In the genomic region with DNA sequence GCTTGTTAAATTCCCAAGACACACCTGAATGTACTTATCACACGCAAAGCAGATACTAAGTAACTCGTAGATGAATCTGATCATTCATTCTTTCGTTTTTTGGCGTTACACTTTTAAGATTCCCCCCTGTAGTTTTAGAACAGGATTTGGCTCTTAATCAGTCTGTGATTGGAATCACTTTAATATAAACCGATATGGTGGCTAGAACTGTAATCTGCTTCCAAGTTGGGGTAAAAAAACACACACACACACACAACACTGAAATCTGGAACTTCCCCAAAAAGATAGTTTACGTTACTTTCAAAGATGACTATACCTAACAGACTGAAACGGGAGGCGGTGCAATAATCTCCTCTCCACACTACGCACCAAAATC, we compare ENCODE assay signal across 8 mouse cellular contexts. TPM values are rescaled to one million over a fixed set of nuclear protein-coding genes. Genes with fewer than 3 reads are reported as not detected.
A peak's percentile ranks its signal among the peaks of the same experiment; 100 is the strongest.
DNase-seq lines count a peak whose midpoint lies in the region; ATAC-seq and TF ChIP-seq lines count a peak whose summit lies in the region.

No protein-coding gene starts in this region.

- H3K4me1 ChIP-seq in heart, embryonic 11.5 days (ENCODE audit: control insufficient read depth, insufficient read depth, low read length) = no peaks in the 10 kb centered on the region; the same call in 1 of the 2 replicates
- peaks cover 49% of the 10 kb centered on the region for H3K4me1 ChIP-seq in E14TG2a.4 (replicated peaks; ENCODE audit: low read depth, low read length)
- peaks cover 7% of the 10 kb centered on the region; the same call in 1 of the 2 replicates for H3K4me1 ChIP-seq in forebrain, postnatal 0 days (ENCODE audit: insufficient read depth)

- H3K4me3 ChIP-seq in heart, embryonic 11.5 days (ENCODE audit: low read depth, low read length) = peak overlapping the region; percentile 87
- H3K4me3 ChIP-seq in E14TG2a.4 (replicated peaks; ENCODE audit: low read length) (peak overlapping the region; percentile 94), macrophage (ENCODE audit: inconsistent target) (peak overlapping the region; percentile 98)
- peak overlapping the region; percentile 95 for H3K4me3 ChIP-seq in forebrain, postnatal 0 days (ENCODE audit: low read depth, low read length)

- TF ChIP-seq CTCF in E14TG2a.4 (conservative IDR thresholded peaks at IDR 0.05; ENCODE audit: low read length) = no peak
- TF ChIP-seq CTCF in forebrain, postnatal 0 days (IDR thresholded peaks at IDR 0.05; ENCODE audit: low read depth) = no peak

- no peaks in the 10 kb centered on the region for H3K9me3 ChIP-seq in heart, embryonic 11.5 days (replicated peaks; ENCODE audit: control insufficient read depth, low read length)
- H3K9me3 ChIP-seq in E14TG2a.4 (ENCODE audit: low read length) = no peaks in the 10 kb centered on the region
- no peaks in the 10 kb centered on the region for H3K9me3 ChIP-seq in forebrain, postnatal 0 days (ENCODE audit: low read length)

- no peak for ATAC-seq in heart, embryonic 11.5 days (replicated peaks; ENCODE audit: insufficient number of reproducible peaks, low FRiP score, low TSS enrichment)
- ATAC-seq in forebrain, postnatal 0 days = no peak

- peak overlapping the region; percentile 95 for H3K9ac ChIP-seq in heart, embryonic 11.5 days (ENCODE audit: low read depth, low read length)
- H3K9ac ChIP-seq in forebrain, postnatal 0 days = peak overlapping the region; percentile 97

- DNase-seq in heart, adult 8-10 months (ENCODE audit: low spot score) = no peak
- DNase-seq in forebrain, postnatal 0 days = no peak
- DNase-seq in cerebellum, adult 11 months = no peak
- DNase-seq in ovary, postnatal 36 days (ENCODE audit: low spot score) = no peak
- no peak for DNase-seq in T-cell, adult 2 months (ENCODE audit: low spot score)

- H3K27ac ChIP-seq in heart, embryonic 11.5 days (ENCODE audit: low read depth, low read length) = peak overlapping the region; percentile 79; the same call in 1 of the 2 replicates
- no peak overlapping the region for H3K27ac ChIP-seq in forebrain, postnatal 0 days (ENCODE audit: low read depth, low read length)
- peak overlapping the region; percentile 81 for H3K27ac ChIP-seq in macrophage

- H3K27me3 ChIP-seq in heart, embryonic 11.5 days (ENCODE audit: control insufficient read depth, insufficient read depth, low read length) = no peaks in the 10 kb centered on the region
- H3K27me3 ChIP-seq in E14TG2a.4 (ENCODE audit: insufficient read depth, low read length) = no peaks in the 10 kb centered on the region
- no peaks in the 10 kb centered on the region for H3K27me3 ChIP-seq in forebrain, postnatal 0 days (ENCODE audit: insufficient read depth, low read length)

- 17% methylated on average over 9 of the region's 9 CpGs for WGBS in heart, embryonic 11.5 days (ENCODE audit: insufficient replicate concordance)
- WGBS in forebrain, postnatal 0 days = 24% methylated on average over 9 of the region's 9 CpGs
- 6% methylated on average over 9 of the region's 9 CpGs for WGBS in macrophage (ENCODE audit: missing documents)

- H3K4me2 ChIP-seq in heart, embryonic 11.5 days = peak overlapping the region; percentile 74
- H3K4me2 ChIP-seq in forebrain, postnatal 0 days (ENCODE audit: low read depth) = peak overlapping the region; percentile 73

- 0 out of 2 replicates have a peak, but pooled peaks cover 2% of the 10 kb centered on the region for H3K36me3 ChIP-seq in heart, embryonic 11.5 days (ENCODE audit: control insufficient read depth, insufficient read depth, low read length)
- peaks cover 21% of the 10 kb centered on the region for H3K36me3 ChIP-seq in E14TG2a.4 (ENCODE audit: insufficient read depth, low read length)
- no peaks in the 10 kb centered on the region for H3K36me3 ChIP-seq in forebrain, postnatal 0 days (ENCODE audit: insufficient read depth)
- H3K36me3 ChIP-seq in macrophage (ENCODE audit: inconsistent target) = no peaks in the 10 kb centered on the region

- H3K79me2 ChIP-seq in macrophage (ENCODE audit: inconsistent target) = peaks cover 61% of the 10 kb centered on the region

RNA-seq across cellular contexts. Expression of a gene that starts 0.8 kb away (rescaled TPM):
- 50.7 and 56.6 TPM in 2 replicates for polyA plus RNA-seq in heart, embryonic 11.5 days (2014; fragmentation: Nextera tagmentation; extraction: Ambion mirVana)
- total RNA-seq in heart, adult 8-10 months (2022) = 100 to 1,000 TPM; 499 to 578 (median 540) TPM
- 59.6 and 70.5 TPM in 2 replicates for total RNA-seq in forebrain, postnatal 0 days (2014; rRNA removed)
- 26.7 and 40.4 TPM in 2 replicates for polyA plus RNA-seq in forebrain, postnatal 0 days (2015; fragmentation: Nextera tagmentation; extraction: Ambion mirVana)
- total RNA-seq in macrophage (2018; cell fraction: chromatin; rRNA removed) = 100 to 1,000 TPM in 16 of 26 experiments, 10 to 100 TPM in 10; 36.1 to 221 (median 126) TPM
- 10 to 100 TPM; 46.0 to 87.7 (median 67.0) TPM for total RNA-seq in macrophage (2018; cell fraction: cytosol; rRNA removed)
- 100 to 1,000 TPM in 9 of 26 experiments, 10 to 100 TPM in 17; 40.3 to 134 (median 92.1) TPM for total RNA-seq in macrophage (2018; cell fraction: nucleus; rRNA removed)
- polyA plus RNA-seq in macrophage (2018) = 45.2 to 55.7 TPM (median 52.7 TPM) in 3 replicates

RNA-seq across cellular contexts. Expression of a gene that starts 4.6 kb away (rescaled TPM):
- 66.2 and 69.1 TPM in 2 replicates for polyA plus RNA-seq in heart, embryonic 11.5 days (2014; fragmentation: Nextera tagmentation; extraction: Ambion mirVana)
- total RNA-seq in heart, adult 8-10 months (2022) = 10 to 100 TPM; 53.4 to 63.6 (median 58.4) TPM
- 16.5 and 23.1 TPM in 2 replicates for total RNA-seq in forebrain, postnatal 0 days (2014; rRNA removed)
- 7.1 and 8.9 TPM in 2 replicates for polyA plus RNA-seq in forebrain, postnatal 0 days (2015; fragmentation: Nextera tagmentation; extraction: Ambion mirVana)
- total RNA-seq in macrophage (2018; cell fraction: chromatin; rRNA removed) = 100 to 1,000 TPM in 20 of 26 experiments, 10 to 100 TPM in 6; 76.3 to 311 (median 116) TPM
- 100 to 1,000 TPM in 11 of 26 experiments, 10 to 100 TPM in 15; 66.6 to 148 (median 87.1) TPM for total RNA-seq in macrophage (2018; cell fraction: cytosol; rRNA removed)
- total RNA-seq in macrophage (2018; cell fraction: nucleus; rRNA removed) = 100 to 1,000 TPM in 10 of 26 experiments, 10 to 100 TPM in 16; 59.1 to 197 (median 89.3) TPM
- polyA plus RNA-seq in macrophage (2018) = 69.9 to 226 TPM (median 125 TPM) in 3 replicates

RNA-seq across cellular contexts. Expression of a gene that starts 46.3 kb away (rescaled TPM):
- 20.6 and 21.3 TPM in 2 replicates for polyA plus RNA-seq in heart, embryonic 11.5 days (2014; fragmentation: Nextera tagmentation; extraction: Ambion mirVana)
- total RNA-seq in heart, adult 8-10 months (2022) = 10 to 100 TPM in 3 of 4 experiments, 1 to 10 TPM in 1; 10.0 to 12.1 (median 11.4) TPM
- total RNA-seq in forebrain, postnatal 0 days (2014; rRNA removed) = 30.6 and 33.8 TPM in 2 replicates
- polyA plus RNA-seq in forebrain, postnatal 0 days (2015; fragmentation: Nextera tagmentation; extraction: Ambion mirVana) = 20.5 and 36.8 TPM in 2 replicates
- total RNA-seq in macrophage (2018; cell fraction: chromatin; rRNA removed) = 1 to 10 TPM; 1.6 to 7.8 (median 3.9) TPM
- 10 to 100 TPM in 13 of 26 experiments, 1 to 10 TPM in 13; 5.8 to 14.2 (median 10.2) TPM for total RNA-seq in macrophage (2018; cell fraction: cytosol; rRNA removed)
- total RNA-seq in macrophage (2018; cell fraction: nucleus; rRNA removed) = 10 to 100 TPM in 1 of 26 experiments, 1 to 10 TPM in 25; 2.5 to 12.6 (median 4.3) TPM
- 9.1 to 15.6 TPM (median 9.1 TPM) in 3 replicates for polyA plus RNA-seq in macrophage (2018)

RNA-seq across cellular contexts. Expression of a gene that starts 46.5 kb away (rescaled TPM):
- 19.1 and 21.8 TPM in 2 replicates for polyA plus RNA-seq in heart, embryonic 11.5 days (2014; fragmentation: Nextera tagmentation; extraction: Ambion mirVana)
- total RNA-seq in heart, adult 8-10 months (2022) = 10 to 100 TPM; 14.3 to 21.5 (median 17.8) TPM
- total RNA-seq in forebrain, postnatal 0 days (2014; rRNA removed) = 38.2 and 38.5 TPM in 2 replicates
- polyA plus RNA-seq in forebrain, postnatal 0 days (2015; fragmentation: Nextera tagmentation; extraction: Ambion mirVana) = 23.2 and 26.1 TPM in 2 replicates
- total RNA-seq in macrophage (2018; cell fraction: chromatin; rRNA removed) = 10 to 100 TPM in 9 of 26 experiments, 1 to 10 TPM in 17; 1.5 to 22.7 (median 7.8) TPM
- total RNA-seq in macrophage (2018; cell fraction: cytosol; rRNA removed) = 10 to 100 TPM; 12.3 to 32.7 (median 20.2) TPM
- total RNA-seq in macrophage (2018; cell fraction: nucleus; rRNA removed) = 10 to 100 TPM in 16 of 26 experiments, 1 to 10 TPM in 10; 2.9 to 27.3 (median 12.2) TPM
- 24.7 to 30.5 TPM (median 28.5 TPM) in 3 replicates for polyA plus RNA-seq in macrophage (2018)
